ENCODE assay signal across 14 mouse cellular contexts in the genomic region with DNA sequence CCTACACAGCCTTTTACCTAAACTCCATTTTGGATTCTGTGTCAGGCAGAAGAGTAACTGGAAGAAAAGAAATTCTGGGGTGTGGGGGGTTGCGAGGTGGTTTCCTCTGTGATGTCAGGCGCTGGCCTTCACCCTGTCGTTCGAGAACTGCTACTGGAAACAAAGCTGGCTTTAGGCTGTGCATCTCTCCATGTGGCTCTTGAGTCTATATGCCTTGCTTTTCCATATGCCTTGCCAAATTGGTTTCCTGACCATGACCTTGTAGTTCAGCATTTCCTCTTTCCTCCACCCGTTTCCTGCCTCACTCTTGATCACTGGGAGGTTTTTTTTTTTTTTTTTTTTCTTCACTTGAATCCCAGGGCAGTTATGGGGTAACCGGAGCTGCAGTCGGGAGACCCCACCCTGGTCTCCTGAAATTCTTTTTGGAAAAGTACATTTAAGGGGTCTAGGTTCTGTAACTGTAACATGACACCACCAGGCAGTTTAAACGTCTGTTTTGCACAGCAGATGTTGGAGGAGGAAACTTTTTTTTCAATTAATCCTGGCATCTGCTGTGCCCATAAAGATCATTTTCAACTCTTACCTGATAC. TPM values are rescaled to one million over a fixed set of nuclear protein-coding genes. Genes with fewer than 3 reads are reported as not detected.
DNase-seq lines count a peak whose midpoint lies in the region; ATAC-seq and TF ChIP-seq lines count a peak whose summit lies in the region.
"Had no signal": no experiment of that assay in that cellular context is flagged by ENCODE, and none has a peak within 500 bp of the region (broad histone marks: within the 10 kb centered on the region; RNA-seq: fewer than 3 reads in every experiment).

No protein-coding gene starts in this region.

- no peak for DNase-seq in heart, adult 8-10 months (ENCODE audit: low spot score)
- peak; percentile 90 for DNase-seq in 416B (ENCODE audit: low read depth)
- no peak for DNase-seq in right cerebral cortex, postnatal 25 days
- DNase-seq in cerebellum, adult 18-20 months: no peak
- no peak for DNase-seq in layer of hippocampus, adult 9-10 months (ENCODE audit: low spot score)
- DNase-seq: cerebellum, postnatal 25 days; thymus, postnatal 25 days had no signal

- peak overlapping the region; percentile 14; the same call in 1 of the 2 replicates for H3K27ac ChIP-seq in heart, embryonic 16.5 days (ENCODE audit: low read length)
- H3K27ac ChIP-seq in bone marrow macrophage, adult 2 months (ENCODE audit: insufficient read depth, low read depth, low read length): peak overlapping the region; percentile 28; the same call in 1 of the 2 replicates
- H3K27ac ChIP-seq: forebrain, embryonic 12.5 days; hindbrain, embryonic 15.5 days; neural tube, embryonic 12.5 days had no signal

- no peak overlapping the region for H3K9ac ChIP-seq in heart, embryonic 16.5 days (ENCODE audit: low read length)
- H3K9ac ChIP-seq: forebrain, embryonic 12.5 days; hindbrain, embryonic 15.5 days; neural tube, embryonic 12.5 days had no signal

- no peak for TF ChIP-seq CTCF in bone marrow macrophage, adult 2 months (IDR thresholded peaks at IDR 0.05; ENCODE audit: low read depth, low read length)

- peaks cover 20% of the 10 kb centered on the region for H3K4me1 ChIP-seq in heart, embryonic 16.5 days (ENCODE audit: control insufficient read depth, insufficient read depth, low read length)
- H3K4me1 ChIP-seq in bone marrow macrophage, adult 2 months (ENCODE audit: control insufficient read depth, insufficient read depth, low read length): peaks cover 10% of the 10 kb centered on the region
- H3K4me1 ChIP-seq: hindbrain, embryonic 15.5 days had no signal

- H3K27me3 ChIP-seq in heart, embryonic 16.5 days (ENCODE audit: control insufficient read depth, insufficient read depth, low read length): no peaks in the 10 kb centered on the region
- H3K27me3 ChIP-seq: forebrain, embryonic 12.5 days; hindbrain, embryonic 15.5 days; neural tube, embryonic 12.5 days had no signal

- H3K36me3 ChIP-seq in heart, embryonic 16.5 days (ENCODE audit: control insufficient read depth, insufficient read depth): no peaks in the 10 kb centered on the region
- H3K36me3 ChIP-seq: forebrain, embryonic 12.5 days; hindbrain, embryonic 15.5 days; neural tube, embryonic 12.5 days had no signal

- no peak for TF ChIP-seq POLR2A in bone marrow macrophage, adult 2 months (IDR thresholded peaks at IDR 0.05; ENCODE audit: borderline replicate concordance, low read depth, low read length)

- no peak overlapping the region for H3K4me3 ChIP-seq in heart, embryonic 16.5 days (ENCODE audit: low read length)
- H3K4me3 ChIP-seq in bone marrow macrophage, adult 2 months (ENCODE audit: insufficient read depth, low read length): no peak overlapping the region
- H3K4me3 ChIP-seq: forebrain, embryonic 12.5 days; hindbrain, embryonic 15.5 days; neural tube, embryonic 12.5 days had no signal

- WGBS in heart, embryonic 16.5 days: 39% methylated on average over 8 of the region's 8 CpGs

- no peaks in the 10 kb centered on the region for H3K9me3 ChIP-seq in heart, embryonic 16.5 days (replicated peaks; ENCODE audit: control insufficient read depth, low read length)
- H3K9me3 ChIP-seq: forebrain, embryonic 12.5 days; hindbrain, embryonic 15.5 days; neural tube, embryonic 12.5 days had no signal

- H3K4me2 ChIP-seq in heart, embryonic 16.5 days (ENCODE audit: low read depth, low read length): no peak overlapping the region
- H3K4me2 ChIP-seq: forebrain, embryonic 12.5 days; hindbrain, embryonic 15.5 days; liver, embryonic 11.5 days; neural tube, embryonic 12.5 days had no signal

- no peak for ATAC-seq in heart, embryonic 16.5 days (replicated peaks; ENCODE audit: extremely low read depth, insufficient read depth, low FRiP score)
- ATAC-seq in hematopoietic stem cell, adult 5-6 weeks (replicated peaks in 1 of 2; ENCODE audit: insufficient read depth in 1 of 2, low FRiP score in 2 of 2, low TSS enrichment in 1 of 2, low read depth in 1 of 2, poor library complexity in 2 of 2, severe bottlenecking in 2 of 2): peak; percentile 62 to 82

RNA-seq across cellular contexts. Expression of gene Sertad2, which starts 33.1 kb away (rescaled TPM):
- polyA plus RNA-seq in heart, embryonic 16.5 days (2015; fragmentation: Nextera tagmentation; extraction: Ambion mirVana): 30.9 and 37.0 TPM in 2 replicates
- 10 to 100 TPM; 17.2 to 22.2 (median 20.1) TPM for total RNA-seq in heart, adult 8-10 months (2022)
- polyA plus RNA-seq in bone marrow macrophage, adult 2 months (2012; ENCODE audit: insufficient read depth, insufficient read length, missing spikeins): 13.2 and 13.8 TPM in 2 replicates
- 17.8 and 23.3 TPM in 2 replicates for total RNA-seq in hematopoietic stem cell, adult 5-6 weeks (2017)
